Mouse (Mus musculus) B cell, adult (primary cell): ENCODE results near the gene Rgs7bp. TPM values are rescaled to one million over a fixed set of nuclear protein-coding genes. Genes with fewer than 3 reads are reported as not detected.

Experiments used
- total RNA-seq: library from RNA; stranded (reverse); gene quantifications from 4 replicates; pipeline ENCODE4 v1.2.4, GENCODE M21; 2023; ENCODE audit not compliant: inconsistent age

Rgs7bp gene
- 0.13 TPM in 1 of 4 replicates, not detected in the others for total RNA-seq

GRCm38 (mm10) chr13:105054181-105054940 is at the start of gene Rgs7bp:
Gene Rgs7bp (minus strand): TSS chr13:105054930.

DNA sequence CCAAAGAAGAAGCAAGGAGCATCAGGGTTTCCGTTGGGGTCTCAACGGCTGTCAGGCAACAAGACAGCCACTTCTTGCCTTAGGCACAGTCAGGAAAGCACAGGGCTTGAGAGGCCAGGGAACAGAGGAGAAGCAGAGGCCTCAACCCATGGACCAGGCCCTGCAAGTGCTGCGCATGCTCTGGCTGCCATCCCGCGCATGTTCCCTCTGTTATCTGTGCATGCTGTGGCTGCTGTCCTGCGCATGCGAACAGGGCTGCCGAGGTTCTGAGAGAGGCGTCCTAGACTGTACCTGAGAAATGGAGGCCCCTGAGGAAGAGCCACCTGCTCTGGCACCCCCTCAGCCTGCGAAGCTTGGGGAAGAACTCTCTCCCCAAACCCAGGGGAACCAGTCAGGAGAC is 27.1 kb upstream of the Rgs7bp start, which contains the start of gene 4933425L06Rik:
Gene 4933425L06Rik, plus strand, starts transcription at position 261 of the 400 bp plus-strand sequence.

Other genes with a start within 250 kb of the Rgs7bp start
- 24.6 to 35.4 TPM (median 29.1 TPM) in 4 replicates for gene Cwc27, start 237.8 kb downstream of the Rgs7bp start, total RNA-seq
- not detected in 4 replicates for gene Shisal2b, start 191.0 kb downstream of the Rgs7bp start, total RNA-seq
- gene 4933425L06Rik, start 27.2 kb upstream of the Rgs7bp start, total RNA-seq, result not detected in 4 replicates
- not detected in 4 replicates for gene Rnf180, start 239.9 kb upstream of the Rgs7bp start, total RNA-seq